Mouse (Mus musculus): ENCODE results near the gene Kpna6. TPM values are rescaled to one million over a fixed set of nuclear protein-coding genes. Genes with fewer than 3 reads are reported as not detected.

Gene Kpna6
- polyA plus RNA-seq, 1 experiment from 2014 or later = 13.1 TPM

DNA sequence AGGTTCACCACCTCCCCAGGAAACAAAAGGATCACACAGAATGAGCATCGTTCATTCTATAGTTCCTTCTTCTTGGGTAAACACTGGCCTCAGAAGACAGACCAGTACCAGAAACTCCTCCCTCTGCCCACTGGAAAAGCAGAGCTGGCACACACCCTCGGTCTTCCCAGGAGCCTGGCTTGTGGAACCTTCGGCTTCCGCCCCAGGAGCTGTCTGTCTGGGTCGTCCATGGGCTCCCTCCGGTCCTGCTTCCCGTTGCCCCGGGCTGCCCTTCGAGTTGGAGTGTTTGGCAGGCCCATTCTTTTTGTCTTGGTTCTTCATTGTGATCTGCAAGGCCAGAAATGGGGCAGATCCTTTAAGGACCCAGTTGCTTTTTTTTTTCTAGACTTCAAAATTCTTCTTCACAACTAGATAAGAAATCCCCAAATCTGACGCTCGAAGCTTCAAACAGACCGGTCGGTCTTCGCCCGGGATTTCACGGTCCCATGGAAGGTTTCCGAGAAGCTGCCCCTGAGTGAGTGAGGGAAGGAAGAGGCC, 32.4 kb downstream of the Kpna6 start:
- no peak for ATAC-seq (ENCODE audit: insufficient number of reproducible peaks, low FRiP score, low TSS enrichment, low read depth)
- Histone ChIP-seq H3K36me3 (ENCODE audit: control insufficient read depth, insufficient read depth, low read length) (peaks cover 26% of the 10 kb centered on the region), H3K9ac (ENCODE audit: low read length) (peak overlapping the region; percentile 76), H3K9me3 (ENCODE audit: control insufficient read depth, low read length) (no peaks in the 10 kb centered on the region), H3K27ac (replicated peaks; ENCODE audit: low read depth, low read length) (peak overlapping the region; percentile 87), H3K4me3 (ENCODE audit: low read depth, low read length) (peak overlapping the region; percentile 74), H3K4me1 (ENCODE audit: control insufficient read depth, insufficient read depth, low read length) (peaks cover 11% of the 10 kb centered on the region), H3K4me2 (ENCODE audit: low read depth, severe bottlenecking) (peak overlapping the region; percentile 96), H3K27me3 (ENCODE audit: control insufficient read depth, insufficient read depth, low read length) (no peaks in the 10 kb centered on the region)
- 9% methylated on average over 17 of the region's 17 CpGs for WGBS
- peak; percentile 32 for DNase-seq (ENCODE audit: low spot score)

DNA sequence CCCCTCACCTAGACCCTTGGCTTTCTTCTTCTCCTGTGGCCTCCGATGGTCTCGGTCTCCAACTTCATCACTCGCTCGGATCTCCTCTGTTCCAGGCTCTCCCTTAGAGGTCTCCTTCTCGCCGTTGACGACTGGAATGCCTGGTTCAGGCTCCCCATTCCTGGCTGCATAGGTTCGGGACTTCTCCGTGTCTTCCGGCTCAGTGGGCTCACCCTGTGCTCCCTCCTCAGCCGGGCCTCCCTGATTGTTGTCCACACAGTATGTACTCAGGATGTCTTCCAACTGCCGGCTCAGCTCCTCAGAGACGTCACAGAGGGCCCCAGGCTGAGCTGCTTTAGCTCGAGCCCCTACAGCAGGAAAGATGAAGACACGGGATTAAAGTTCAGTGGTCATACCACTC, 33.3 kb downstream of the Kpna6 start:
- ATAC-seq (ENCODE audit: insufficient number of reproducible peaks, low FRiP score, low TSS enrichment, low read depth) = no peak
- peak overlapping the region; percentile 96; the same call in 1 of the 2 replicates for H3K4me2 ChIP-seq (ENCODE audit: low read depth, severe bottlenecking)
- H3K27me3 ChIP-seq (ENCODE audit: control insufficient read depth, insufficient read depth, low read length) = no peaks in the 10 kb centered on the region
- H3K4me3 ChIP-seq (ENCODE audit: low read depth, low read length) = no peak overlapping the region; the same call in 1 of the 2 replicates
- peaks cover 24% of the 10 kb centered on the region for H3K36me3 ChIP-seq (ENCODE audit: control insufficient read depth, insufficient read depth, low read length)
- H3K4me1 ChIP-seq (ENCODE audit: control insufficient read depth, insufficient read depth, low read length) = peaks cover 11% of the 10 kb centered on the region
- no peaks in the 10 kb centered on the region for H3K9me3 ChIP-seq (ENCODE audit: control insufficient read depth, low read length)
- H3K27ac ChIP-seq (replicated peaks; ENCODE audit: low read depth, low read length) = no peak overlapping the region
- H3K9ac ChIP-seq (ENCODE audit: low read length) = no peak overlapping the region
- WGBS = 91% methylated on average over 15 of the region's 15 CpGs
- no peak for DNase-seq (ENCODE audit: low spot score)

DNA sequence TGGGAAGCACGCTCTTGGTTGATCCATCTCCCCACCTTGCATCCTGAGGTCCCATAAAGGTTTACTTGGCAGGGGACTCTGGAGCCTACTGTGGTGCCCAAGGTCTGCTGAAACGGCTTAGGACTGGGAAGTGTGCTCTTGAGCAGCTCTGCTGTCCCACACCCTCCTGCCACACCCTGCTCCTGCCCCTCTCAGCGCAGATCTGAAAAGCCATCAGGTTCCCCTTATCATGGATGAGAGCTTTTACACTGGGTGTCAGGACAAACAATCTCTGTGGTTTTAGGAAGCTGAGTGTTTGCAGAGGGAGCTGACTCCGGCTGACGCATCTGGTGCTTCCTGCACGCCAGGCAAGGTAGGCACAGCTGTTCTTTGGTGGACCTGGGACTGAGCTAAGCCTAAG, 38.7 kb downstream of the Kpna6 start:
- DNase-seq (ENCODE audit: low spot score) (no peak), ATAC-seq (ENCODE audit: insufficient number of reproducible peaks, low FRiP score, low TSS enrichment, low read depth) (no peak)
- H3K27ac ChIP-seq (replicated peaks; ENCODE audit: low read depth, low read length) = no peak overlapping the region
- peaks cover 69% of the 10 kb centered on the region for H3K36me3 ChIP-seq (ENCODE audit: control insufficient read depth, insufficient read depth, low read length)
- 94% methylated on average over 6 of the region's 6 CpGs for WGBS
- H3K9me3 ChIP-seq (ENCODE audit: control insufficient read depth, low read length) = no peaks in the 10 kb centered on the region
- peaks cover under 1% of the 10 kb centered on the region; the same call in 1 of the 2 replicates for H3K4me1 ChIP-seq (ENCODE audit: control insufficient read depth, insufficient read depth, low read length)
- no peak overlapping the region for H3K4me2 ChIP-seq (ENCODE audit: low read depth, severe bottlenecking)
- no peaks in the 10 kb centered on the region for H3K27me3 ChIP-seq (ENCODE audit: control insufficient read depth, insufficient read depth, low read length)
- H3K4me3 ChIP-seq (ENCODE audit: low read depth, low read length) = no peak overlapping the region
- H3K9ac ChIP-seq (ENCODE audit: low read length) = no peak overlapping the region

DNA sequence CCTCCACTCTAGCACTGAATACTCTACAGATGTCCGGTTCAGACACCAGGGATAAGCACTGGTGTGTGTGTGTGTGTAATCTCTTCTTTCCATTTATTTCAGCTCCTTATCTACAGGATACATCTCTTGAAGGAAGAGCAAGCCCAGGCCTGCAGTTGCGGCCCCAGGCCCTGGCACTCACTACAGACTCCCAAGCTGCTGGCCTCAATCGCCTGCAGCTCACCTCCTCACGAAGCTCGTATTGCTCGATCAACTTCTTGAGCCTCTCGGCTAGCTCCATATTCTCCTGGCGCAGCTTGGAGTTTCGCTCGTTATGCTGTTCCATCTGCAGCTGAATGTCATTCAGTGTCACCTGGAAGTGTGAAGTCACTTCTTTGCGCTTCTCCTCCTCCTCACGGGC, 40.7 kb downstream of the Kpna6 start:
- Histone ChIP-seq H3K27ac (replicated peaks; ENCODE audit: low read depth, low read length) (no peak overlapping the region), H3K9me3 (ENCODE audit: control insufficient read depth, low read length) (no peaks in the 10 kb centered on the region), H3K4me1 (ENCODE audit: control insufficient read depth, insufficient read depth, low read length) (no peaks in the 10 kb centered on the region), H3K36me3 (ENCODE audit: control insufficient read depth, insufficient read depth, low read length) (peaks cover 73% of the 10 kb centered on the region), H3K9ac (ENCODE audit: low read length) (no peak overlapping the region), H3K4me2 (ENCODE audit: low read depth, severe bottlenecking) (no peak overlapping the region), H3K27me3 (ENCODE audit: control insufficient read depth, insufficient read depth, low read length) (no peaks in the 10 kb centered on the region), H3K4me3 (ENCODE audit: low read depth, low read length) (no peak overlapping the region)
- DNase-seq (ENCODE audit: low spot score) = no peak
- no peak for ATAC-seq (ENCODE audit: insufficient number of reproducible peaks, low FRiP score, low TSS enrichment, low read depth)
- WGBS = 93% methylated on average over 12 of the region's 12 CpGs

DNA sequence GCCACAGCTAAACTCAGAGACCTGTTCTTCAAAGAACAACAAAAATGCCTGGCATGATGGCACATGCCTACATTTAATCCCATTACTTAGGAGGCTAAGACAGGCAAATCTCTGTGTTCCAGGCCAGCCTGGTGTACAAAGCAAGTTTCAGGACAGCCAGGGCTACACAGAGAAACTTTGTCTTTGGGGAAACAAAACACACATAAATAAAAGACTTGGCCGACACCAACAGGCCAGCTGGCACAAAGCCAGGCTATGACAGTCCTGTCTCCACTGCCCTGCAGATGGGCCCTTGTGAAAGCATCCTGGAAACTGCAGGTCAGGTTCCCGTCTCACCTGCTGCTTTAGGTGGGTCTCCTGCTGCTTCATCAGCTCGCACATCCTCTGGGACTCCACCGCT, 41.6 kb downstream of the Kpna6 start:
- H3K27me3 ChIP-seq (ENCODE audit: control insufficient read depth, insufficient read depth, low read length) = no peaks in the 10 kb centered on the region
- DNase-seq (ENCODE audit: low spot score) = no peak
- ATAC-seq (ENCODE audit: insufficient number of reproducible peaks, low FRiP score, low TSS enrichment, low read depth) = no peak
- no peaks in the 10 kb centered on the region for H3K4me1 ChIP-seq (ENCODE audit: control insufficient read depth, insufficient read depth, low read length)
- no peak overlapping the region for H3K4me2 ChIP-seq (ENCODE audit: low read depth, severe bottlenecking)
- H3K36me3 ChIP-seq (ENCODE audit: control insufficient read depth, insufficient read depth, low read length) = peaks cover 71% of the 10 kb centered on the region
- no peak overlapping the region for H3K27ac ChIP-seq (replicated peaks; ENCODE audit: low read depth, low read length)
- H3K4me3 ChIP-seq (ENCODE audit: low read depth, low read length) = no peak overlapping the region
- H3K9ac ChIP-seq (ENCODE audit: low read length) = no peak overlapping the region
- no peaks in the 10 kb centered on the region for H3K9me3 ChIP-seq (ENCODE audit: control insufficient read depth, low read length)
- WGBS = 87% methylated on average over 4 of the region's 4 CpGs

DNA sequence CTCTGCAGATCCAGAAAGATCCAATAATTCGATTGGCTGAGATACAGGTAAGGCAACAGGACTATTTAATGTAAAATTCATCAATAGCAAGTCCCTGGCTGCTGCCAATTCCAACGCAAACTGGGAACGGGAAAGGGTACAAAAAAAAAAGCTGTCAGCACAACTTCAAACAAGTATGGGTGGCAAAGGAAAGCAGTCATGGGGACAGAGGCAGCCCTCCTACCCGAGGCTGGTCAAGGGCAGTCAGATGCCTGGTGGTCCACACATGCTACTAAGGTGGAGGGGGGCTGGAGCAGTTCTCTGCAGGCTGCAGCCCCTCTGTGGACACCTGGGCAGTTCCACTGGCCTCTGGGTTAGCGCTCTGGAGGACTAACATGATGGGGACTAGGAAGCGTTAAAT, 46.5 kb downstream of the Kpna6 start:
- DNase-seq (ENCODE audit: low spot score) (no peak), ATAC-seq (ENCODE audit: insufficient number of reproducible peaks, low FRiP score, low TSS enrichment, low read depth) (no peak)
- Histone ChIP-seq H3K36me3 (ENCODE audit: control insufficient read depth, insufficient read depth, low read length) (peaks cover 40% of the 10 kb centered on the region), H3K4me2 (ENCODE audit: low read depth, severe bottlenecking) (no peak overlapping the region), H3K27me3 (ENCODE audit: control insufficient read depth, insufficient read depth, low read length) (no peaks in the 10 kb centered on the region), H3K9me3 (ENCODE audit: control insufficient read depth, low read length) (no peaks in the 10 kb centered on the region), H3K4me1 (ENCODE audit: control insufficient read depth, insufficient read depth, low read length) (peaks cover 25% of the 10 kb centered on the region), H3K9ac (ENCODE audit: low read length) (no peak overlapping the region), H3K27ac (replicated peaks; ENCODE audit: low read depth, low read length) (no peak overlapping the region), H3K4me3 (ENCODE audit: low read depth, low read length) (no peak overlapping the region)
- WGBS = 76% methylated on average over 6 of the region's 6 CpGs

DNA sequence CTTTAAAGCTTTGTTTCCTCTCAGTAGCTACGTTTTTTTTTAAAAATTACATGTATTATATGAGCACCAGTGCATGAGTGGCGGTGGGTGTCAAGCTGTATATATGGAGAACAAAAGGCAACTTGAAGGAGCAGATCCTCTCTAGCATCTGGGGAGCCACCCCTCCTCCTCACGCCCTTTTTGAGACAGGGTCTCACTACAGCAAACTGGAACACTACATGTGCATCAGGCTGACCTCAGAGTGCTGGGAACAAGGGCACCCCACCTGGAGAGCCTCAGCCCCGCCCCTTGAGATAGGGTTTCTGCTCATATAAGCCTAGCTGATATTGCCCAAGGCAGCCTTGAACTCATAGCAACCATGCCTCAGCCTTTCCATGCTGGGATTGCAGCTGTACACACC, 47.1 kb downstream of the Kpna6 start:
- peaks cover 25% of the 10 kb centered on the region for H3K4me1 ChIP-seq (ENCODE audit: control insufficient read depth, insufficient read depth, low read length)
- H3K9ac ChIP-seq (ENCODE audit: low read length) = no peak overlapping the region; the same call in 1 of the 2 replicates
- H3K4me2 ChIP-seq (ENCODE audit: low read depth, severe bottlenecking) = peak overlapping the region; percentile 84
- H3K27me3 ChIP-seq (ENCODE audit: control insufficient read depth, insufficient read depth, low read length) = no peaks in the 10 kb centered on the region
- ATAC-seq (ENCODE audit: insufficient number of reproducible peaks, low FRiP score, low TSS enrichment, low read depth) = no peak
- H3K27ac ChIP-seq (replicated peaks; ENCODE audit: low read depth, low read length) = no peak overlapping the region
- no peaks in the 10 kb centered on the region for H3K9me3 ChIP-seq (ENCODE audit: control insufficient read depth, low read length)
- no peak for DNase-seq (ENCODE audit: low spot score)
- 43% methylated on average over 4 of the region's 4 CpGs for WGBS
- peaks cover 35% of the 10 kb centered on the region for H3K36me3 ChIP-seq (ENCODE audit: control insufficient read depth, insufficient read depth, low read length)
- no peak overlapping the region for H3K4me3 ChIP-seq (ENCODE audit: low read depth, low read length)

DNA sequence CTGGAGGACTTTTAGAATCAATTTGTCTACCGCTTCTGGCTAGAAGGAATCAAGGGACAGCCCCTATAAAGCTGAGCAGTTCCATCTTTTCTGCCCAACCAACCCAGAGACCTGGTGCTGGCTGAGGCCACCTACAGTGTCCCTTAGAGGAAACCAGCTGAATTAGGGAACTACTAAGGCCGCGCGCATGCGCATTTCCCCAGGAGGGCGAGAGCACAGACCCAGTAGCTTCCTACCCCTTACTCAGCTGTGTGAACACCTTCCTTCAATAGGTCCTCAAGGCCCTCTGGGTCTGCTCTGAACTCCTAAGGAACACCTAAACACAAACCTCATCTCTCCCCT, 47.6 kb downstream of the Kpna6 start:
- H3K27ac ChIP-seq (replicated peaks; ENCODE audit: low read depth, low read length) = peak overlapping the region; percentile 74
- peak overlapping the region; percentile 40 for H3K9ac ChIP-seq (ENCODE audit: low read length)
- DNase-seq (ENCODE audit: low spot score) = peak; percentile 73
- H3K4me1 ChIP-seq (ENCODE audit: control insufficient read depth, insufficient read depth, low read length) = peaks cover 25% of the 10 kb centered on the region
- H3K27me3 ChIP-seq (ENCODE audit: control insufficient read depth, insufficient read depth, low read length) = no peaks in the 10 kb centered on the region
- WGBS = 0% methylated on average over 6 of the region's 6 CpGs
- peak overlapping the region; percentile 84 for H3K4me2 ChIP-seq (ENCODE audit: low read depth, severe bottlenecking)
- no peaks in the 10 kb centered on the region for H3K9me3 ChIP-seq (ENCODE audit: control insufficient read depth, low read length)
- H3K4me3 ChIP-seq (ENCODE audit: low read depth, low read length) = peak overlapping the region; percentile 57; the same call in 1 of the 2 replicates
- peaks cover 30% of the 10 kb centered on the region for H3K36me3 ChIP-seq (ENCODE audit: control insufficient read depth, insufficient read depth, low read length)
- no peak for ATAC-seq (ENCODE audit: insufficient number of reproducible peaks, low FRiP score, low TSS enrichment, low read depth)

Data from limb, embryonic 11.5 days (tissue).